Mouse (Mus musculus) forebrain, postnatal 0 days (tissue): ENCODE results near the gene Gna14. TPM values are rescaled to one million over a fixed set of nuclear protein-coding genes. Genes with fewer than 3 reads are reported as not detected.

ENCODE experiments used
- ATAC-seq: fragments of 200-750 bp; cut with Nextera tagmentation; 2 replicates; pipeline ENCODE4 v1.8.0; 2017; ENCODE audit warnings: mild to moderate bottlenecking, moderate library complexity
- DNase-seq: peaks from one replicate; pipeline ENCODE4 v3.0.0-alpha.2; 2015
- H3K27ac ChIP-seq: fragments of 300-500 bp; sonication (generic); 2 replicates; pipeline ENCODE4 v1.5.1; 2014; ENCODE audit warnings: low read depth, mild to moderate bottlenecking, antibody characterized with exemption, low read length, moderate library complexity, mixed read lengths
- H3K27me3 ChIP-seq: fragments of 300-500 bp; sonication (generic); 2 replicates; pipeline ENCODE4 v1.6.1; 2014; ENCODE audit warnings: mild to moderate bottlenecking, low read length, mixed read lengths; ENCODE audit not compliant: insufficient read depth
- H3K36me3 ChIP-seq: fragments of 300-500 bp; sonication (generic); 2 replicates; pipeline ENCODE4 v1.6.1; 2014; ENCODE audit warnings: mild to moderate bottlenecking, moderate library complexity; ENCODE audit not compliant: insufficient read depth
- H3K4me1 ChIP-seq: fragments of 300-500 bp; sonication (generic); 2 replicates; pipeline ENCODE4 v1.6.1; 2014; ENCODE audit warnings: antibody characterized with exemption; ENCODE audit not compliant: insufficient read depth
- H3K4me2 ChIP-seq: fragments of 300-500 bp; sonication (generic); 2 replicates; pipeline ENCODE4 v1.6.1; 2014; ENCODE audit warnings: low read depth, mild to moderate bottlenecking, moderate library complexity
- H3K4me3 ChIP-seq: fragments of 300-500 bp; sonication (generic); 2 replicates; pipeline ENCODE4 v1.5.1; 2014; ENCODE audit warnings: low read depth, low read length, mixed read lengths
- H3K9ac ChIP-seq: fragments of 300-500 bp; sonication (generic); 2 replicates; pipeline ENCODE4 v1.6.1; 2014; ENCODE audit warnings: mild to moderate bottlenecking
- H3K9me3 ChIP-seq: fragments of 300-500 bp; sonication (generic); 2 replicates; pipeline ENCODE4 v1.6.1; 2016; ENCODE audit warnings: low read length
- CTCF ChIP-seq: sonication (generic); IDR thresholded peaks from 2 replicates; pipeline ENCODE4 v1.5.1; 2016; ENCODE audit warnings: antibody characterized with exemption, control low read depth, low read depth
- WGBS: fragments of 180-500 bp; shearing (Covaris S2); extraction: QIAGEN DNeasy Blood & Tissue Kit; methylation state at CpG from one replicate; pipeline ENCODE4 v1.1.7; 2014; 5-methylcytosine and 5-hydroxymethylcytosine counted together
- polyA plus RNA-seq: library from polyadenylated mRNA; unstranded; fragments of >200 nt; fragmentation: Nextera tagmentation; extraction: Ambion mirVana; gene quantifications from 2 replicates; pipeline ENCODE4 v1.2.1, GENCODE M21; 2015
- total RNA-seq: library from RNA; depleted of rRNA; stranded (reverse); fragments of >200 nt; gene quantifications from 2 replicates; pipeline ENCODE4 v1.2.3, GENCODE M21; 2014

Gene Gna14
- total and polyA plus RNA-seq, 2 experiments from 2014 or later, result 0.56 to 0.62 TPM

GRCm38 (mm10) chr19:16418086-16418663 lies 17.4 kb upstream of the Gna14 start:
- TF ChIP-seq CTCF, result no peak
- 96% methylated on average over 5 of the region's 5 CpGs for WGBS
- Histone ChIP-seq H3K27ac (no peak overlapping the region), H3K9ac (no peak overlapping the region), H3K9me3 (no peaks in the 10 kb centered on the region), H3K4me1 (no peaks in the 10 kb centered on the region), H3K36me3 (no peaks in the 10 kb centered on the region), H3K27me3 (no peaks in the 10 kb centered on the region), H3K4me3 (no peak overlapping the region), H3K4me2 (no peak overlapping the region)
- DNase-seq, result no peak
- no peak for ATAC-seq

- Histone ChIP-seq H3K27ac (no peak overlapping the region), H3K9me3 (0 out of 2 replicates have a peak, but pooled peaks cover 3% of the 10 kb centered on the region), H3K27me3 (no peaks in the 10 kb centered on the region), H3K4me3 (no peak overlapping the region), H3K4me1 (no peaks in the 10 kb centered on the region), H3K9ac (no peak overlapping the region), H3K4me2 (no peak overlapping the region), H3K36me3 (no peaks in the 10 kb centered on the region)
- no peak for ATAC-seq
- DNase-seq, result no peak
- WGBS, result 86% methylated on average over 2 of the region's 2 CpGs
- no peak for TF ChIP-seq CTCF
These were observed 10.0 kb upstream of the Gna14 start for GRCm38 (mm10) chr19:16425596-16425995.

- WGBS, result 77% methylated on average over 8 of the region's 8 CpGs
- 0 out of 2 replicates have a peak, but pooled peaks cover 8% of the 10 kb centered on the region for H3K4me1 ChIP-seq
- no peak for ATAC-seq
- no peak for DNase-seq
- no peaks in the 10 kb centered on the region for H3K36me3 ChIP-seq
- H3K27me3 ChIP-seq, result peaks cover 15% of the 10 kb centered on the region
- no peak overlapping the region for H3K4me3 ChIP-seq
- H3K4me2 ChIP-seq, result no peak overlapping the region
- no peak overlapping the region for H3K9ac ChIP-seq
- TF ChIP-seq CTCF, result no peak
- H3K9me3 ChIP-seq, result 0 out of 2 replicates have a peak, but pooled peaks cover 3% of the 10 kb centered on the region
- H3K27ac ChIP-seq, result no peak overlapping the region
These were observed 4.2 kb upstream of the Gna14 start for GRCm38 (mm10) chr19:16431368-16431767.

GRCm38 (mm10) chr19:16434879-16435278 lies 683 bp upstream of the Gna14 start:
- Histone ChIP-seq H3K4me1 (0 out of 2 replicates have a peak, but pooled peaks cover 8% of the 10 kb centered on the region), H3K36me3 (no peaks in the 10 kb centered on the region), H3K9ac (no peak overlapping the region), H3K27ac (no peak overlapping the region), H3K4me2 (peak overlapping the region; percentile 69), H3K27me3 (peaks cover 18% of the 10 kb centered on the region), H3K4me3 (peak overlapping the region; percentile 37; the same call in 1 of the 2 replicates), H3K9me3 (no peaks in the 10 kb centered on the region)
- WGBS, result 13% methylated on average over 9 of the region's 9 CpGs
- ATAC-seq (no peak), DNase-seq (peak; percentile 30)
- peak; percentile 55 for TF ChIP-seq CTCF

GRCm38 (mm10) chr19:16436335-16437169 lies 990 bp downstream of the Gna14 start:
- Histone ChIP-seq H3K36me3 (no peaks in the 10 kb centered on the region), H3K4me1 (0 out of 2 replicates have a peak, but pooled peaks cover 8% of the 10 kb centered on the region), H3K27me3 (peaks cover 18% of the 10 kb centered on the region), H3K4me3 (peak overlapping the region; percentile 37), H3K9me3 (no peaks in the 10 kb centered on the region), H3K27ac (no peak overlapping the region), H3K4me2 (peak overlapping the region; percentile 69), H3K9ac (peak overlapping the region; percentile 25; the same call in 1 of the 2 replicates)
- ATAC-seq (peak; percentile 56), DNase-seq (peak; percentile 46)
- TF ChIP-seq CTCF, result no peak
- WGBS, result 3% methylated on average over 61 of the region's 61 CpGs

- no peaks in the 10 kb centered on the region for H3K36me3 ChIP-seq
- 0 out of 2 replicates have a peak, but pooled peaks cover 8% of the 10 kb centered on the region for H3K4me1 ChIP-seq
- no peak overlapping the region for H3K9ac ChIP-seq
- no peak overlapping the region for H3K4me2 ChIP-seq
- 32% methylated on average over 4 of the region's 4 CpGs for WGBS
- no peak overlapping the region for H3K27ac ChIP-seq
- no peak for TF ChIP-seq CTCF
- H3K9me3 ChIP-seq, result no peaks in the 10 kb centered on the region
- no peak for ATAC-seq
- peaks cover 18% of the 10 kb centered on the region for H3K27me3 ChIP-seq
- H3K4me3 ChIP-seq, result no peak overlapping the region
- DNase-seq, result no peak
These were observed 1.6 kb downstream of the Gna14 start for GRCm38 (mm10) chr19:16437170-16437483.

- no peak for TF ChIP-seq CTCF
- 62% methylated on average over 5 of the region's 5 CpGs for WGBS
- DNase-seq, result no peak
- H3K36me3 ChIP-seq, result no peaks in the 10 kb centered on the region
- H3K27me3 ChIP-seq, result peaks cover 18% of the 10 kb centered on the region
- no peak overlapping the region for H3K27ac ChIP-seq
- H3K9ac ChIP-seq, result no peak overlapping the region
- no peak overlapping the region for H3K4me3 ChIP-seq
- 0 out of 2 replicates have a peak, but pooled peaks cover 8% of the 10 kb centered on the region for H3K4me1 ChIP-seq
- ATAC-seq, result no peak
- H3K9me3 ChIP-seq, result no peaks in the 10 kb centered on the region
- H3K4me2 ChIP-seq, result no peak overlapping the region
These were observed 2.3 kb downstream of the Gna14 start for GRCm38 (mm10) chr19:16437906-16438305.
